Mouse (Mus musculus) adrenal gland, adult 2 months (tissue): ENCODE results near the gene Megf9. TPM values are rescaled to one million over a fixed set of nuclear protein-coding genes. Genes with fewer than 3 reads are reported as not detected.

Experiments
- DNase-seq: peaks from one replicate; pipeline ENCODE4 v3.0.0; 2021
- polyA plus RNA-seq: library from polyadenylated mRNA; depleted of rRNA; stranded (reverse); fragments of >200 nt; gene quantifications from 2 replicates; pipeline ENCODE4 v1.2.3, GENCODE M21; 2012
- total RNA-seq, 2 experiments: library from RNA; stranded (reverse); gene quantifications; 2 replicates each; pipeline ENCODE4 v1.2.3; 2021

Gene Megf9
- total and polyA plus RNA-seq, 3 experiments: 29.3 to 54.6 (median 35.6) TPM

DNA sequence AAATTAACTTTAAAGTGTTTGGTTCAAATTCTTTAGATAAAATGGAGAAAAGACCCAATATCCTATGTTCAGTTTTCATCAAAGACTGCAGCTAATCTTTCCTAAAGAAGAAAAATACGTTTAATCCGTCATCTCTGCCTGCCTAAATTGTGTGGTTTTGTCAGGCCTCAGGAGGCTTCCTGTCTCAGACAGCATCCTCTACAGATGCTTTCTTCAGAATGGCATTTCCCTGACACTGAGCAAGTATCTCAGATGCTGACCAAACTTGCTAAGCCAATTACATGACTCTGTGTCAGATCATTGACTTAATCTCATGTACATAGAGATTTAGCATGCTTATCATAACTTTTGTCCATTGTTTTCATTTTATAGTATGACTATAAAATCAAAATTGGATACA lies 11.4 kb downstream of the Megf9 start:
- DNase-seq: no peak

DNA sequence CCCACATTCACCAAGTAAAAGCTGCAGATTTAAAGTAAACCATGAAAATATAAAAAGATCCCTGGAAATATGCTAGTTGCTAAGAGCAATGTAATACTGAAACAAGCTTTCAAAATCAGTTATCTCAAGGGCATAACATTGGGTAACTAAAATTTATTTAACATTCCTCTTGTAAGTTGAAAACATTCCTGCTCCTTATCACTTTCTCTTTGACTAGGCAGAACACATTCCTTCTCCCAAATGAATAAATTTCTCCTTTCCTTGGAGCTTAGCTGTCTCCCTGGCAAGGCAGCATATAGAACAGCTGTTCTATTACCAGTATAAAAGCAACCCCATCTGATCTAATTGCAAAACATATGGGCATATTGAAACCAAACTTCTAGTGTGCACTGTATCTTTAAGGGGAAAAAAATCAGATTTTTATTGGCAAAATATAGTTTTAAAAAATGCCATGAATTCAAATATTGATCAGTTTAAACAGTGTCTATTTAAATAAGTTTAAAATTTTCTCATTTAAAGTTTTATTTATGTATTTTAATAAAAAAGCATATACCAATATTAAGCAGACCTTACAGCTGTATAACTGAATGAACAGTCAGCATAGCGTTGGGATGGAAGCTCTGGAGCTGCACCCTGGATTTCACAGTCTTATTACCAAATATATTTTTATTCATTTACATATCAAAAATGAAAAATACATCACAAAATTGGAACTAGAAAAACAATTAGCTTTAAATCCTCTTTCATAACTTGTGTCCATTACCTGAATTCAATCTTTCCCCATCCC lies 13.1 kb downstream of the Megf9 start:
- no peak for DNase-seq

DNA sequence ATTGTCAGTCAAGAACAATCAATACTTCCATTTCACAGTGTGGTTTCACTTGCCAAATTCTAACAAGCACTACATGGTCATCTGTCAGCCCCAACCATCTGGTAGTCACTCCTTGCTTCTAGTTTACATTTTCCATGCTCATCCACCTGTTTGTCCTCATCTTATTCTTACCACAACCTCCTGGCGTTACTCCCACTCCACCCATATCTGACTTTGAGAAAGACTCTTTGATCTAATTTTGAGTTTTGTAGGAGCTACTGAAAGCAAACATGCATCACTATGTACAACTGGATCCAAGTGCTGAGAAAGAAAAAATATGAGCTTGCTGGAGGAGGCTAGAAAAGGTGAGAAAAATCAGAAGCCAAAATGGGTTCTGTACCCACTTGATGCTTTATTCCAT lies 17.1 kb downstream of the Megf9 start:
- DNase-seq: no peak

DNA sequence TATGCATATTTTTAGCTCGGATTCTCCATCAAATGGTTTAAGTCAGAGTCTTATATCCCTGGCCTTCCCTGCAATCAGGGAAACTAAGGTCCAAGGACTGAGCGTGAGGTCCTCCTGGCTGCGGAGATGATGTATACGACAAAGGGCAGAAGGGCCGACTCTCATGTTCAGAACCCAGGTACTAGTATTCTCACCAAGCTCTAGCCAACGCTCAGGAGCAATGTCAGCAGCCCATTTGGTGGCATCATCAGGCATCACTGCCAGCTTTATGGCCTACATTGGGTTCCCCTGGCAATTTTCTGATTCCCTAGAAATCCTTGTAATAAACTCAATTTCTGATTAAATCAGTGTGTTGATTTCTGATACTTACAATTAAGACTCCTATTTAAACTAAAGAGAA lies 18.5 kb downstream of the Megf9 start:
- no peak for DNase-seq

DNA sequence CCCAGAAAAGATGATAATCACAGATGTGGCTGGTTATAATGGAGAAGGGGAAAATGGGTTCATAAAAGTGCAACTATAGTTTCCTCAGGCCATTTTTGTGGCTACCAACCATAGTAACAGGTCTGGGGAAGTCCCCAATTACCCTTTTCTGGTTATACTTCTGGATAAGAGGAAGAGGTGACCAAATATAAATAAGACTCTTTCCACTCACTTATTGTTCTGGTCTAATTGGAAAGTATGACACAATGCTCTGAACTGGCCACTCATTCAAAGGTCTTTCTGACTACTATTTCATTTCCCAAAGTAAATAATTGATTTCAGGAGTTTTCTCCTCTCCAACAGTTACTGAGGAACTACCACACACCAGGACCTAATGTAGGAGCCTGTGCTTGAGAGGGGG lies 19.3 kb downstream of the Megf9 start:
- no peak for DNase-seq

DNA sequence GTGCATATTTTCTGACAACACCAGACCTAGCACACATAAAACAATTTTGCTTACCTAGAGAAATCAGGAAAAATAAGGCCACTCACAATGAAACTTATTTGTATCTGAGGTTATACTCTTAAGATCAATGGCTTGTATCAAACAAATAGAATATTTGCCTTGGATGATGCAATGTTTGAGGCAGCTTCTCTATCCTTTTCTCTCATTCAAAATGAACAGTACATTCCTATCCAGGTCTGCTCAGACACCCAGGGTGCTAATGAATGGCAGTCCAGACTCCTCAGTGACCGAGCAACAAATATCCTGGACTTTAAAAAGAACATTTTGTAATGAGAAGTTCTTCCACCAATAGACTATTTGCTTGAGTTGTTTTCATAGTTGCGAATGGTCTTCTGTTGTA lies 24.8 kb downstream of the Megf9 start:
- no peak for DNase-seq

DNA sequence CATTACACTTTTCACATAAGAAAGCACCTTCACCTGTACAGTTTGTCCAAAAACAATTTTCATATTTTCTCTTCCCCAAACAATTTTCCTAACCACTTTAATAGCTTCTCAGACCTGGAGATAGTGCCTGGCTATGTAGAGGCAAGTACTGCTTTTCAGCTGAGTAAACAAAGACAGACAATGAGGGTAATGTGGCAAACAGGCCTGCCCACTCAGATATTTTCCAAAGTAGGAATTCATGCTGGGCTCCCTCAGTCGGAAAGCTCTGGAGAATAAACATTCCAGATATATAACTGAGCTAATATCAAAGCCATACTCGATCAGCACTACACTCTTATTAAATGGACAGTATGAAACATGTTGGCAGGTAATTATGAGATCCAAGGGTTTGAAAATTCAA lies 25.2 kb downstream of the Megf9 start:
- DNase-seq: no peak

DNA sequence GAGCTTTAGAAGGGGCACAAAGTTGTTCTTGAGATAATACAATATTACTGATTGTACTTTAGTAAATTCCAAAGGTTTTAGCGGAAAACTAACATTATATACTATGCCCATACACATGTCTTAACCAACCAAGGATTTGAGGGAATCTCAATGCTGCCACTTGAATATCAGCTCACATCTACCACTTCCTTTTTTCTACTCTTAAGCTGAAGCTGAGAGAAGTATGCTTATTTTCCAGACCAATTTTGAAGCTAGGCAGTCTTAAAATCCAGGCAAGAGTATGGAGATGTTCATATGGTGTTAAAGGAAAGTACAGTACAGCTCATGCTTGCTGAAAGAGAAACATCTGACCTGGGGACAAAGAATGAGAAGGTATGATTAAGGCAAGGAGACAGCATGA lies 26.6 kb downstream of the Megf9 start:
- no peak for DNase-seq

DNA sequence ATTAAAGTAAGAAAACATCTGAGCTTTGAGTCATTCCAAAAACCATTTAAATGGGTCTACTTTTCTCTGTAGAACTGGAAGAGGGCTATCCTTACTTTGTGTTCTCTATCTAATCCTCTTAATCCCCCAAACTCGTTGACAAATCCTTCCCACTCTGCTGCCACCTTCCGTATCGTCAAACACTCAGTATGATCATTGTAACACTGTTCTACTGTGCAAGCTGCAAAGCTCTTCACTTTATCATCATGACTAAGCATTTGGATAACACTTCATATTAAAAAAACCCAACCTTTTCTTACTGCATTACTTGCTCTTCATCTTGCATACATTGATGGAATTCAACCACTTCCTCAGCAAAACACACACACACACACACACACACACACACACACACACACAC lies 28.8 kb downstream of the Megf9 start:
- DNase-seq: no peak

DNA sequence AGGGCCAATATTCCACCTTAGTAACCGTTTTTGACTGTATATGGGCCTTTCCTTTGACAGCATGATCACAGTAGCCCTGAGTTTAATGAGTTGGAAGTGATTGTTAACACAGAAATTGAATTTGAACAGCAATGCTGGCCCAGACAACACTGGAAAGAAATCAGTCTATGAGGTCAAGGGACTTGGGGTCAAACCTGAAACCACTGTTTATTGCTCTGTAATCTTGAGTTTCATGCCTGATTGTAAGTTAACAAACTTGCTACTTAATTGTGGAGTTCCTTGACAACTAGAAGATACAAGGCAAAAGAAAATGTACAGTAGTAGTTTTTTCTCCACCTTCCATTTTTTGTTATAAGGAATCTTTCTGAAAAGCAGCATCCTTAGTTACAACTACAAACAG lies 31.0 kb downstream of the Megf9 start:
- no peak for DNase-seq

DNA sequence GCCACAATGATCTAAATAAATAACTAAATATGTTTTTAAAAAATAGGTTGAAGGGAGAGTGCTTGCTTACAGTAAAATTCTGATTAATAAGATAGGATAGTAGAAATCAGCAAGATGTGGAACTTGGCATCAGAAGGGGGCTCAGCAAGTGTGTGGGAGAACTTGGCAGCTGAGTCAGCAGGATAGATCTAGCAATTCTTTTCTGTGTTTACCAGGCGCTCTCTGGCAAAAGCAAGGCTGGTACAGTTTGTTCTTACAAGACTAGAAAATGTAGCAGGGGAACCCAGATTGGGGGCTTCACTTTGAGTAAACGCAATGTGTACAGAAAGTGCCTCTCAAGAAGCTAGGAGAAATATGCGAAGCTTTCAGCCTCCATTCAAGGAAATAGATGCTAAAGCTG lies 35.5 kb downstream of the Megf9 start:
- DNase-seq: no peak

DNA sequence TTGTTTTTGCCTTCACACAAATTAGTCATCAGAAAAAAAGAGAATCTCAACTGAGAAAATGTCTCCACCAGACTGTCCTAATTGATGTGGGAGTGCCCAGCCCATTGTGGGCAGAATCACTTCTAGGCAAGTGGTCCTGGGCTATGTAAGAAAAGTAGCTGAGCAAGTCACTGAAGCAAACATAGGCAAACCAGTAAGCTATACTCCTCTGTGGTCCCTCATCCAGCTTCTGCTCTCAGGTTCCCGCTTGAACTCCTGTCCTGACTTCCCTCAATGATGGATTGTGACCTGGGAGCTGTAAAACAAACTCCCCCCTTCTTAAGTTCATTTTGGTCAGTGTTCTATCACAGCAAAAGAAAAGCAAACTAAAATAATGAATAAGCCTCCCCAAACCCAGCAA lies 37.8 kb downstream of the Megf9 start:
- no peak for DNase-seq

DNA sequence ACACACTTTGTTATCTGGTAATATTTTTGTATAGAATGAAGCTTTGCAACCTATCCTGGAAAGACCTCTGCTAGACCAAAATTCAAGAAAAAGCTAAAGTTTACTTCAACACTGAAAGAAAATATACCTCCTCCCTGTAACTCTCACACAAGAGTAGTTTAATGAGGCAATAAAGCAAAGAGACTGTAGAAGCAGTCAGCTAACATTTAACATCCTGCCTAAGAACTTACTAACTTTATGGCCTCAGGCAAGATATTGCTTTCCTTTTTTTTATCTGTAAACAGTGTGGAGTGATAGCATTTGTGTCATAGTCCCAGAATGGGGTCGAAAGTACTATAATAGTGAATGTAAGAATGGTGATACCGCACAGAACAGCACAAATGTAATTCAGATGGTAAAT lies 45.0 kb downstream of the Megf9 start:
- DNase-seq: no peak

DNA sequence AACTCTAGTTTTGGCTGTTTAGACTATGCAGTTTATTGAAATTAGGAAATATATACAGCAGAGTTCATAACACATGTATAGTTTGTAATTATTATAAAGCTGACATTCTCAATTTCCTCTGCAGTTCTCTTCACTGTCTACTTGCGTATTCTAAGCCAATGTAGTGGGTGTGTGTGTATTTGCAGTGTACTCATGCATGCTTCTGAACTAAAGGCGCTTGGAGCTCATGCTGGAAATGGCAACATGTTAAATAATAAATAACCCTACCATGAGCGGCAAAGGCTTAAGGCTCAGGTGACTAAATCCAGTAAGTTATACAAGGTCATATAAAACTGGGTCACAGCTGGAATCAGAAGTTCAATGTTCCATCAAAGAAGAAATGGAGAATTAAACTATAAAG lies 46.4 kb downstream of the Megf9 start:
- no peak for DNase-seq

DNA sequence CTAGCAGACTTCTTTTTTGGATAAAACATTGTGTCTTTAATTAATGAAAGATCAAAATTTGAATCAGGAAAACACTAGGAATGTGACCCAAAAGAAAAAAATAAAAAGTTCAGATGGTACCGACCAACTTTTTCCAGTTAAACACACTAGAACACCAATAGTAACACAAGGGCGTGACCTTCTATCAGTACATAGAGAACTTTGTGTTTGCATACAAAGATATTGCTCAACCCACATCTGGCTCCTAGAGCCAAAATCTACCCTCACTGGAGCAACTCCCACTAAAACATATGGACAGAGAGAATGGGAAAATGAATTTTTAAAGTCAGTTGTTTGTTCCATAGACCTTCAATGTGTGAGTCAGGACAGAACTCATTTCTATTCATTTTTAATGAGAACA lies 50.7 kb downstream of the Megf9 start:
- no peak for DNase-seq

DNA sequence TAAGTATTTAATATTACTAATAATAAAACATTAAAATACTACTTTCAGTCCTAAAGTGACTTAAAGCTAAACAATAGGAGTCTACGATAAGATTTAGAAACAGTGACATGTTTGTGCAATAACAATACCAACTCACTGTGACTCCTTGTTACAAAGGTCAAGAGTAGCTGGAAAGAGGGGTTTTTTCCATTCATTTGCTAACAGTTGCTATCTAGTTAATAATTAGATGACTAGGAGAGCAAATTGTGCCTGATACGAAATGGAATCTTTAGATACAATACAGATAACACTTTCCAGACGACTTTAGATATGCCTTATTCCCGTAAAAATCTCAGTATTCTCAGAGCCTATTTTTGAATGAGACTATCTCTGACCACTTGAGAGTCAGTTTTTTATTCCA lies 52.9 kb downstream of the Megf9 start:
- DNase-seq: no peak

DNA sequence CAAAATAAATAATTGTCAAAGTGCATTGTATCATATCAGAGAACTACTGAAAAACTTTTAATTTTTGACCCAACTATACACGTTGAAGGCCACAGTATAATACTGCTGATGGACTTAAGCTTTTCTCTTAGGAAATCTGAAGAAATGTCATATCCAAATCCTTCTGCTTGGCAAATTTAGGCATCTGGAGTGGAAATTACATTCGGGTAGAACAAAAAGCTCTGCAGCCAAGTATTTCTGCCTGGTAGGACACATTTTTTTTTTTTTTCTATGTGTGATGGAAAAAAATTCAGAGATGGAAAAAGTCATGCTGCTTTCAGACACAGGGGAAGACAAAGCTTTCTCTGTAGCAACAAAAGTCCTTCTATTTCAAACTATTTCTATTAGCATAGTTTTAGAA lies 63.4 kb downstream of the Megf9 start:
- no peak for DNase-seq

DNA sequence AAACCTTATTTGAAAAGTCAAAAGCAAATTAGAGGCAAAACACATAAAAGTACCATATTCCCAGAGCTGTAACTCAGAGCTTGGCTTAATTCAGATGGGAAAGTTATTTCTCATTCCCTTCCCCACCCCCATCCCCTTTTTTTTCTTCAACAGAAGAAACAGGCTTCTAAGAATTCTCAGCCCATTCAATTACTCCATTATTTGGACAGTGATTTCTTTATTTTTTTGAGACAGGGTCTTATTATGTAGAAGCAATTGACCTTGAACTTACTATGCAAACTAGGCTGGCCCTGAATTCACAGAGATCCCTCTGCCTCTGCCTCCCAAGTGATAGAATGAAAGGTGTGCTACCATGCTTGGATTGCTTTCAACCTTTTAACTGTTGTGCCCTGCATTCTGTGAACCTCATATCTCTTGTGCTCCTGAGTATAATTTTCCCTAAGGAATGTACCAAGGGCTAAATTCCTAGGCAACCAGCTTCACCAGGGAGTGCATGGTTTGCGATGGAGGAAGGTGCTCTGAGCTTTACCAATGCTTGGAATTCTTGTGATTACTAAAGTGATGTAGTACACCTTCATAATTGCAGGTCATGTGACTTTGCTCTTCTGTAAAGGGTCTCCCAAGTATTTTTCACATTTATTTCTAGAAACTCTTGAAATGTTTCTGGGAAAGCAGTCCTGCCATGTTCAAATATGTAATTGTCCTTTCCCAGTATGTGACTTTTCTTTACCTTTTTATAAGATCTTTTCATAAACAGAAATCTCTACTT lies 68.7 kb downstream of the Megf9 start:
- DNase-seq: no peak

DNA sequence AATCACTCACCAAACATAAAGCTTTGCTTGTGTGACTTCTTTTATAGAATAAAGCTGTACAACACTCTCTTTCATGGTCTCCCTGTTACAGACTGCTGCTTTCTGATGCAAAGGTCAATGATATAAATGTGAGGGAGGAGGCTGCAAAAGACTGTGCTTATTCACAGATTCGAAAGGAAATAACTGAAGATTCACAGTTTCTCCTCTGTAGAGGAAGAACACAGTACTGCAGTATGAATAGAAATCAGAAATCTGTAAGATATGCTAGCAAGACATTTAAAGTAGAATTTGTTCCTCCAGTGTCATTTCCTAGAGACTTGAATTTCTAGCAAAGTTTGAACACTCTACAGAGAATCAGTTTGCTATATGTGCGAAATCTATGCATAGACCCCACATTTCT lies 71.5 kb downstream of the Megf9 start:
- no peak for DNase-seq

DNA sequence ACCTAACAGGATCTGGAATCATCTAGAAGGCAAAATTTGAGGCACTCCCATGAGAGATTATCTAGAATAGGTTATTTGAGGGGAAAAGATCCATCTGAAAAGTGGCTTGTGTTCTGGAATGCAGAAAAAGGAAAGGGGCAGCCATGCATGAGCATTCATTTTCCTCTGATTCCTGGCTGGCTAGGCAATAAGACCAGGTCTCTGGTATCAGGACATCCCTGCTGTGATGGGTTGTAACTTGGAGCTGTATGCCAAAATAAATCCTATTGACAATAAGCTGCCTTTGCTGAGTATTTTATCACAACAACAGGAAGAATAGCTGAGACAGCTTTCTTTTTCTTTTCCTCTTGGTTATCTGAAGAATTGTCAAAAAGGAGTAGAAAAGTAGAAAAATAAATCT lies 73.4 kb downstream of the Megf9 start:
- no peak for DNase-seq

DNA sequence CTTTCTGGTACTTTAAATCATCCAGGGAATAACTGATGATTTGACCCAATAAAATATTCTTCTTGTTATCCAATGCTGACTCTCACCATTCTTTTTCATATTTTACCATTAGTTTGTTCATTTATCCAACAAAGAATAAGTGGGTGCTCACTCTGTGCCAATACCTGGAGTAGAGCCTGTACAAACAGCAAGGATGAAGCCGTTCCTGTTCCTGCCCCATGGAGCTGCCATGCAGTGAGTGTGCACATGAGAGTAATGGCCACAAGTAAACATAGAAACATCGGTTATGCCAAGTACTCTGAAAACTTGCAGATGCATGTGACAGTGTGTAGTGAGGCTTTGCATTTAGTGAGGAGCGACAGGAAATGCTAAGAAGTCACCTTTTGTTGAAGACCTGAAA lies 82.6 kb downstream of the Megf9 start:
- no peak for DNase-seq

DNA sequence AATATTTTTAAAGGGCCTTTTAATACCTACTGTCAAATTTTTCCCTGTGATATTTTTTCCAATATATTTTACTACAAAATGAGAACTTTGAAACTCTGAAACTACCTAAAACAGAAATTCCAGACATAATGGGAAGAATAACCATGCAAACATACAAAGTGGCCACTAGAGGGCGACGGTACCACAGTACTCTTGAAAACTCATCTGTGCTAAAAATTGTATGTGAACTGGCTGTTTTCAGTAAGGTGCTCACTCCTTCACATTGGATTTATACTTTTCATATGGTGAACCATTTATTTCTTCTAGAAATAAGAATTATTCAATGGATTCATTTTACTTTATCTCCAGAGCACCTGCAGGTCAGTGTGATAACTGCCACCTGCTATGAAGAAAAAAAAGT lies 83.0 kb downstream of the Megf9 start:
- DNase-seq: peak; percentile 18

DNA sequence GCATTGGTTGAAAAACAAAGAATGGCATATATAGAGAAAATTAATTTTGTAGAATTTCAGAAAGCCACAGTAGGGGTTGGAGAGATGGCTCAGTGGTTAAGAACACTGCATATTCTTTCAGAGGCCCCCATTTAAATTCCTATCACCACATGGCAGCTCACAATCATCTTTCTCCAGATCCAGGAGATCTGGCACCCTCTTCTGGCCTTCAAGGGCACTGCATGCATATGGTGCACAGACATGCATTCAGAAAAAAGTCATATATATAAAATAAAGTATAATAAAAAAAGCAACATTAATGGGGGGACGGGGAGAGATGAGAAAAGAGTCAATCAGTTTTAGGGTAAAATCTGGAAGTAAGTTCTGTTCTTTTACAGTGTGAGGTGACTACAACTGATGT lies 85.1 kb downstream of the Megf9 start:
- DNase-seq: no peak

DNA sequence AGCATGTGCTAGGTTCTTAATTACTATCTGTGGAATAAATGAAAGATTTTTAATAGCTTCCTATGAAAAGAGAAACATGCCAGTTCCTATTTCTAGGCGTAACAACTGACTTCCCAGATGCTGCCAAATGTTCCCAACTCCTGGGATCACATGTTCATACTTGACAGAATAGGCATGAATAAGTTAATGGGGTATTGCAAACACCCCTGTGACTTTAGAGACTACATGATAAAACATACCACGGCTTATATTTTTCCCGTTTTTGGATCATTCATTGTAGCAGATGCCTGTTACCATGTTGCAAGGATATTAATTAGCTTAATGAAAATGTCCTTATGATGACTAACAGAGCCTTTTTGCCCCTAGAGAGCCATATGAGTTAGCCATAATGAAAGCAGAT lies 88.0 kb downstream of the Megf9 start:
- no peak for DNase-seq
